8 mouse cellular contexts compared by ENCODE assay signal in genomic region chr1:157048201-157048923, GRCm38 (mm10).
DNase-seq lines count a peak whose midpoint lies in the region; ATAC-seq and TF ChIP-seq lines count a peak whose summit lies in the region.

No protein-coding gene starts in this region.

- no peaks in the 10 kb centered on the region for H3K27me3 ChIP-seq in midbrain, embryonic 11.5 days (ENCODE audit: control insufficient read depth, insufficient read depth, low read length)
- H3K27me3 ChIP-seq in midbrain, embryonic 16.5 days (ENCODE audit: control insufficient read depth, insufficient read depth, low read depth, low read length): no peaks in the 10 kb centered on the region
- no peaks in the 10 kb centered on the region for H3K27me3 ChIP-seq in embryonic facial prominence, embryonic 15.5 days
- H3K27me3 ChIP-seq in liver, postnatal 0 days (ENCODE audit: insufficient read depth, low read length): no peaks in the 10 kb centered on the region
- H3K27me3 ChIP-seq in stomach, embryonic 14.5 days (ENCODE audit: control insufficient read depth, insufficient read depth, low read length): no peaks in the 10 kb centered on the region

- ATAC-seq in midbrain, embryonic 11.5 days (ENCODE audit: low FRiP score): peak; percentile 76
- no peak for ATAC-seq in midbrain, embryonic 16.5 days
- peak; percentile 44; the same call in 1 of the 2 replicates for ATAC-seq in embryonic facial prominence, embryonic 15.5 days (ENCODE audit: insufficient number of reproducible peaks, low FRiP score, low TSS enrichment, low read depth)
- ATAC-seq in liver, postnatal 0 days: peak; percentile 62
- ATAC-seq in stomach, embryonic 14.5 days (ENCODE audit: insufficient number of reproducible peaks, insufficient read depth, low FRiP score, low read depth): 0 out of 2 replicates have a peak, but pooled peaks have one; percentile 47

- peak; percentile 16; the same call in 1 of the 2 replicates for TF ChIP-seq EP300 in liver, postnatal 0 days (IDR thresholded peaks at IDR 0.05; ENCODE audit: low read depth)

- H3K4me1 ChIP-seq in midbrain, embryonic 11.5 days (ENCODE audit: control insufficient read depth, insufficient read depth, low read length): peaks cover 15% of the 10 kb centered on the region
- H3K4me1 ChIP-seq in midbrain, embryonic 16.5 days (ENCODE audit: control insufficient read depth, insufficient read depth, low read length): peaks cover 7% of the 10 kb centered on the region
- H3K4me1 ChIP-seq in embryonic facial prominence, embryonic 15.5 days: peaks cover 20% of the 10 kb centered on the region
- peaks cover 13% of the 10 kb centered on the region for H3K4me1 ChIP-seq in liver, postnatal 0 days (ENCODE audit: insufficient read depth)
- peaks cover 10% of the 10 kb centered on the region; the same call in 1 of the 2 replicates for H3K4me1 ChIP-seq in stomach, embryonic 14.5 days (ENCODE audit: control insufficient read depth, insufficient read depth, low read length)

- peak overlapping the region; percentile 6; the same call in 1 of the 2 replicates for H3K4me2 ChIP-seq in midbrain, embryonic 11.5 days
- H3K4me2 ChIP-seq in midbrain, embryonic 16.5 days (ENCODE audit: low read length): no peak overlapping the region
- H3K4me2 ChIP-seq in embryonic facial prominence, embryonic 15.5 days (replicated peaks): no peak overlapping the region
- H3K4me2 ChIP-seq in liver, postnatal 0 days (ENCODE audit: low read depth, low read length): peak overlapping the region; percentile 7; the same call in 1 of the 2 replicates
- no peak overlapping the region for H3K4me2 ChIP-seq in stomach, embryonic 14.5 days (replicated peaks; ENCODE audit: low read depth, low read length)

- no peak overlapping the region for H3K27ac ChIP-seq in midbrain, embryonic 11.5 days (ENCODE audit: low read depth, low read length)
- no peak overlapping the region for H3K27ac ChIP-seq in midbrain, embryonic 16.5 days (ENCODE audit: low read length)
- peak overlapping the region; percentile 60; the same call in 1 of the 2 replicates for H3K27ac ChIP-seq in embryonic facial prominence, embryonic 15.5 days (replicated peaks)
- H3K27ac ChIP-seq in liver, postnatal 0 days (ENCODE audit: low read depth): peak overlapping the region; percentile 55
- no peak overlapping the region; the same call in 1 of the 2 replicates for H3K27ac ChIP-seq in stomach, embryonic 14.5 days (ENCODE audit: low read length)

- no peaks in the 10 kb centered on the region for H3K36me3 ChIP-seq in midbrain, embryonic 11.5 days (ENCODE audit: control insufficient read depth, insufficient read depth, low read length)
- no peaks in the 10 kb centered on the region for H3K36me3 ChIP-seq in midbrain, embryonic 16.5 days (ENCODE audit: control insufficient read depth, insufficient read depth, low read length)
- H3K36me3 ChIP-seq in embryonic facial prominence, embryonic 15.5 days: no peaks in the 10 kb centered on the region
- no peaks in the 10 kb centered on the region for H3K36me3 ChIP-seq in liver, postnatal 0 days (replicated peaks; ENCODE audit: insufficient read depth, low read length)
- no peaks in the 10 kb centered on the region for H3K36me3 ChIP-seq in stomach, embryonic 14.5 days (ENCODE audit: control insufficient read depth, insufficient read depth, low read length)

- TF ChIP-seq CTCF in liver, postnatal 0 days (IDR thresholded peaks at IDR 0.05; ENCODE audit: low read depth): peak; percentile 31; the same call in 1 of the 2 replicates

- no peaks in the 10 kb centered on the region for H3K9me3 ChIP-seq in midbrain, embryonic 11.5 days (ENCODE audit: control insufficient read depth, low read length)
- H3K9me3 ChIP-seq in midbrain, embryonic 16.5 days (replicated peaks; ENCODE audit: control insufficient read depth, low read length, poor library complexity, severe bottlenecking): no peaks in the 10 kb centered on the region
- H3K9me3 ChIP-seq in embryonic facial prominence, embryonic 15.5 days (replicated peaks): no peaks in the 10 kb centered on the region
- no peaks in the 10 kb centered on the region for H3K9me3 ChIP-seq in liver, postnatal 0 days (ENCODE audit: low read length)
- H3K9me3 ChIP-seq in stomach, embryonic 14.5 days (ENCODE audit: control insufficient read depth, low read depth, low read length): no peaks in the 10 kb centered on the region

- peak; percentile 90 for DNase-seq in midbrain, embryonic 11.5 days (ENCODE audit: low spot score, missing footprints)
- peak; percentile 48 for DNase-seq in liver, postnatal 0 days
- no peak for DNase-seq in adrenal gland, postnatal 10 days
- no peak for DNase-seq in adrenal gland, adult 2 months
- DNase-seq in right cerebral cortex, postnatal 4 days: no peak

- no peak overlapping the region for H3K9ac ChIP-seq in midbrain, embryonic 11.5 days (ENCODE audit: low read length)
- no peak overlapping the region for H3K9ac ChIP-seq in midbrain, embryonic 16.5 days (ENCODE audit: low read depth, low read length)
- no peak overlapping the region for H3K9ac ChIP-seq in embryonic facial prominence, embryonic 15.5 days
- H3K9ac ChIP-seq in liver, postnatal 0 days (replicated peaks): no peak overlapping the region
- H3K9ac ChIP-seq in stomach, embryonic 14.5 days (replicated peaks; ENCODE audit: low read depth, low read length): no peak overlapping the region

- 8% methylated on average over 11 of the region's 11 CpGs for WGBS in midbrain, embryonic 11.5 days
- 13% methylated on average over 11 of the region's 11 CpGs for WGBS in midbrain, embryonic 16.5 days
- WGBS in embryonic facial prominence, embryonic 15.5 days: 19% methylated on average over 11 of the region's 11 CpGs
- WGBS in liver, postnatal 0 days (ENCODE audit: insufficient replicate concordance): 36% methylated on average over 11 of the region's 11 CpGs
- 30% methylated on average over 11 of the region's 11 CpGs for WGBS in stomach, embryonic 14.5 days

- H3K4me3 ChIP-seq in midbrain, embryonic 11.5 days (ENCODE audit: low read depth, low read length): no peak overlapping the region
- no peak overlapping the region for H3K4me3 ChIP-seq in midbrain, embryonic 16.5 days (ENCODE audit: low read depth, low read length)
- H3K4me3 ChIP-seq in embryonic facial prominence, embryonic 15.5 days (replicated peaks): no peak overlapping the region
- no peak overlapping the region for H3K4me3 ChIP-seq in liver, postnatal 0 days (ENCODE audit: low read depth, low read length)
- H3K4me3 ChIP-seq in stomach, embryonic 14.5 days (ENCODE audit: low read depth, low read length): no peak overlapping the region

Comparison
In these comparisons a context has a peak if more than half of its experiments do, and no peak if none do; other contexts are left out.
1. H3K4me2 ChIP-seq: peak in midbrain, embryonic 11.5 days (single experiment) and liver, postnatal 0 days (single experiment); none in midbrain, embryonic 16.5 days (single experiment), embryonic facial prominence, embryonic 15.5 days (single experiment) and stomach, embryonic 14.5 days (single experiment).
2. DNase-seq: peak in midbrain, embryonic 11.5 days (single experiment) and liver, postnatal 0 days (single experiment); none in adrenal gland, postnatal 10 days (single experiment), adrenal gland, adult 2 months (single experiment) and right cerebral cortex, postnatal 4 days (single experiment).
3. H3K27ac ChIP-seq: peak in embryonic facial prominence, embryonic 15.5 days (single experiment) and liver, postnatal 0 days (single experiment); none in midbrain, embryonic 11.5 days (single experiment), midbrain, embryonic 16.5 days (single experiment) and stomach, embryonic 14.5 days (single experiment).